Mouse (Mus musculus) limb, embryonic 14.5 days (tissue): ENCODE measurements around the gene Epb42. TPM values are rescaled to one million over a fixed set of nuclear protein-coding genes. Genes with fewer than 3 reads are reported as not detected.

ENCODE experiments used
- ATAC-seq: fragments of 200-750 bp; cut with Nextera tagmentation; 2 replicates; pipeline ENCODE4 v1.8.0; 2017; ENCODE audit warnings: low read depth, moderate number of reproducible peaks, moderate TSS enrichment; ENCODE audit not compliant: low FRiP score
- DNase-seq: peaks from one replicate; pipeline ENCODE4 v3.0.0-alpha.2; 2015; ENCODE audit warnings: low spot score
- H3K27ac ChIP-seq: fragments of 300-500 bp; sonication (generic); replicated peaks from 2 replicates; pipeline ENCODE4 v1.5.1; 2014; ENCODE audit warnings: low read depth, mild to moderate bottlenecking, low read length, moderate library complexity, mixed read lengths
- H3K27me3 ChIP-seq: fragments of 300-500 bp; sonication (generic); 2 replicates; pipeline ENCODE4 v1.6.1; 2014; ENCODE audit warnings: low read length, mixed read lengths; ENCODE audit not compliant: control insufficient read depth, insufficient read depth
- H3K36me3 ChIP-seq: fragments of 300-500 bp; sonication (generic); 2 replicates; pipeline ENCODE4 v1.6.1; 2014; ENCODE audit warnings: mild to moderate bottlenecking, low read length, moderate library complexity, mixed read lengths; ENCODE audit not compliant: control insufficient read depth, insufficient read depth
- H3K4me1 ChIP-seq: fragments of 300-500 bp; sonication (generic); 2 replicates; pipeline ENCODE4 v1.6.1; 2014; ENCODE audit warnings: antibody characterized with exemption, low read length, mixed read lengths; ENCODE audit not compliant: control insufficient read depth, insufficient read depth
- H3K4me2 ChIP-seq: fragments of 300-500 bp; sonication (generic); replicated peaks from 2 replicates; pipeline ENCODE4 v1.6.1; 2014; ENCODE audit warnings: low read depth, mild to moderate bottlenecking, low read length, moderate library complexity; ENCODE audit not compliant: severe bottlenecking
- H3K4me3 ChIP-seq: fragments of 300-500 bp; sonication (generic); replicated peaks from 2 replicates; pipeline ENCODE4 v1.5.1; 2014; ENCODE audit warnings: low read length
- H3K9ac ChIP-seq: fragments of 300-500 bp; sonication (generic); 2 replicates; pipeline ENCODE4 v1.6.1; 2014; ENCODE audit warnings: mild to moderate bottlenecking, low read depth, low read length, moderate library complexity; ENCODE audit not compliant: severe bottlenecking
- H3K9me3 ChIP-seq: fragments of 300-500 bp; sonication (generic); 2 replicates; pipeline ENCODE4 v1.6.1; 2016; ENCODE audit warnings: low read length; ENCODE audit not compliant: control insufficient read depth
- POLR2A ChIP-seq: fragments of 200-500 bp; IDR thresholded peaks from 2 replicates; pipeline ENCODE4 v1.8.0; 2012; ENCODE audit warnings: inconsistent platforms, mild to moderate bottlenecking, moderate library complexity, borderline replicate concordance; ENCODE audit not compliant: insufficient read depth, insufficient read length; ENCODE audit errors: extremely low read depth
- WGBS: fragments of 180-500 bp; shearing (Covaris S2); extraction: QIAGEN DNeasy Blood & Tissue Kit; methylation state at CpG from one replicate; pipeline ENCODE4 v1.1.7; 2014; 5-methylcytosine and 5-hydroxymethylcytosine counted together
- polyA plus RNA-seq, 2 experiments: library from polyadenylated mRNA; depleted of rRNA in 1 of 2; stranded (reverse) in 1 of 2; unstranded in 1 of 2; fragments of >200 nt; fragmentation: Nextera tagmentation in 1 of 2; extraction: Ambion mirVana in 1 of 2; gene quantifications; 2 replicates each; pipeline versions ENCODE4 v1.2.1 to v1.2.3; 2012 to 2014

The Epb42 gene
- polyA plus RNA-seq, 2 experiments, result 0.38 to 0.98 TPM

DNA sequence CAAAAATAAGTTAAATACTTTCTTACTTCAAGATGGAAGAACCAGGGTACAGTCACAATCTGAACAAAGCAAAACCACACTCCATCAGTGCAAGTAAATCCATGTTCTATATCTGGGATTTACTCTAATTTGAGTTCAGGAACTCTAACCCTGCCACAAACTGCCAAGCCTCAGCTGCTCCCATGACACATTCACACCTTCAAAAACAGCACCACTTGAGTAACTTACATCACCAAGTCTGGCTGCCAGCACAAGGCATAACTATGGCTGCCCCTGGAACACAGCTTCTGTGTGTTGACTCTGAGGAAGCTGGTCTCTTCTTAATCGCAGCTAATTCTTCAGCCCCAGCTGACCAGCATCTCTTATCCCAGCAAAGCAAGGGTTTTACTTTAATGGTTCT is 19.7 kb downstream of the Epb42 start:
- no peaks in the 10 kb centered on the region for H3K27me3 ChIP-seq
- no peak overlapping the region for H3K27ac ChIP-seq
- ATAC-seq, result no peak

GRCm38 (mm10) chr2:121016226-121016625 is 20.6 kb downstream of the Epb42 start:
- H3K4me2 ChIP-seq, result no peak overlapping the region
- ATAC-seq (no peak), DNase-seq (no peak)
- H3K9ac ChIP-seq, result no peak overlapping the region
- no peak overlapping the region for H3K4me3 ChIP-seq
- no peaks in the 10 kb centered on the region for H3K27me3 ChIP-seq
- no peaks in the 10 kb centered on the region for H3K4me1 ChIP-seq
- no peak overlapping the region for H3K27ac ChIP-seq
- H3K36me3 ChIP-seq, result peaks cover 42% of the 10 kb centered on the region
- H3K9me3 ChIP-seq, result 0 out of 2 replicates have a peak, but pooled peaks cover 3% of the 10 kb centered on the region
- TF ChIP-seq POLR2A, result no peak
- 91% methylated on average over 9 of the region's 9 CpGs for WGBS

More for the DNA sequence above, 19.7 kb downstream of the Epb42 start:
- 0 out of 2 replicates have a peak, but pooled peaks cover 3% of the 10 kb centered on the region for H3K9me3 ChIP-seq
- no peaks in the 10 kb centered on the region for H3K4me1 ChIP-seq
- H3K4me2 ChIP-seq, result no peak overlapping the region
- H3K9ac ChIP-seq, result no peak overlapping the region
- peaks cover 38% of the 10 kb centered on the region for H3K36me3 ChIP-seq
- no peak for DNase-seq
- WGBS, result 88% methylated on average over 1 of the region's 1 CpGs
- H3K4me3 ChIP-seq, result no peak overlapping the region
- TF ChIP-seq POLR2A, result no peak

GRCm38 (mm10) chr2:121015507-121015906 is 21.4 kb downstream of the Epb42 start:
- no peaks in the 10 kb centered on the region for H3K27me3 ChIP-seq
- no peak overlapping the region for H3K9ac ChIP-seq
- no peak for ATAC-seq
- H3K9me3 ChIP-seq, result 0 out of 2 replicates have a peak, but pooled peaks cover 3% of the 10 kb centered on the region
- peaks cover 42% of the 10 kb centered on the region for H3K36me3 ChIP-seq
- H3K4me2 ChIP-seq, result no peak overlapping the region
- H3K27ac ChIP-seq, result no peak overlapping the region
- no peak for TF ChIP-seq POLR2A
- WGBS, result 83% methylated on average over 2 of the region's 2 CpGs
- no peak for DNase-seq
- no peaks in the 10 kb centered on the region for H3K4me1 ChIP-seq
- no peak overlapping the region for H3K4me3 ChIP-seq

- ATAC-seq (no peak), DNase-seq (no peak)
- TF ChIP-seq POLR2A, result no peak
- H3K9ac ChIP-seq, result no peak overlapping the region
- no peaks in the 10 kb centered on the region for H3K27me3 ChIP-seq
- H3K27ac ChIP-seq, result no peak overlapping the region
- H3K4me3 ChIP-seq, result no peak overlapping the region
- H3K9me3 ChIP-seq, result 0 out of 2 replicates have a peak, but pooled peaks cover under 1% of the 10 kb centered on the region
- 90% methylated on average over 9 of the region's 9 CpGs for WGBS
- H3K4me2 ChIP-seq, result no peak overlapping the region
- peaks cover 38% of the 10 kb centered on the region for H3K36me3 ChIP-seq
- peaks cover 7% of the 10 kb centered on the region for H3K4me1 ChIP-seq
These were observed 24.2 kb downstream of the Epb42 start for GRCm38 (mm10) chr2:121012676-121013075.

DNA sequence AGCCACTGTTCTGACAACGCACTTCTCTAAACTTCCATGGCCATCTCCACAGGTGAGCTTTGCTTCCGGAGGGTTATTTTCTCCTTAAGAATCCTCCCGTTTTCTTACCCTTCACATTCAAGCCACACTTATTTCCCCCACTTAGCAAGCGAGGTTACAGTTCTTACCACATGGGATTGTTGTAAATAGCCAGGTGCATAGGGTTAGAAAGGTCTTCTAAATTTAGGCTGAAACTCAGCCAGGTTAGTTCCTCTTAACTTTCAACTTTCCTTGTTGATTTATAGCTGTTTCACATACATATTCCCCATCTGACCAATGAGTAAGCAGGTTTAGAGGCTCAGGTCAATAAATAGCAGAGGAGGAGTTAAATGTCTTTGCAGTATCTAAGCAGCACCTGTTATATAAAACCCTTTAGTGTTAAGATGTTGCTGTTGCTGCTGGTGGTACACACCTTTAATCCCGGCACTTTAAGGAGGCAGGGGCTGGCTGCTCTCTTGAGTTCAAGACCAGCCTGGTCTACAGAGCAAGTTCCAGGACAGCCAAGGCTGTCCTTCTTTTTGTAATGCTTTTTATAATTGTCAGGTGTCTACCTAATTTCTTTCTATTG is 27.7 kb downstream of the Epb42 start:
- peaks cover 18% of the 10 kb centered on the region for H3K36me3 ChIP-seq
- peak overlapping the region; percentile 88 for H3K4me2 ChIP-seq
- peak overlapping the region; percentile 67 for H3K4me3 ChIP-seq
- H3K4me1 ChIP-seq, result peaks cover 7% of the 10 kb centered on the region
- TF ChIP-seq POLR2A, result no peak
- ATAC-seq (no peak), DNase-seq (no peak)
- H3K9me3 ChIP-seq, result no peaks in the 10 kb centered on the region
- WGBS, result 25% methylated on average over 5 of the region's 5 CpGs
- no peak overlapping the region for H3K27ac ChIP-seq
- peak overlapping the region; percentile 67 for H3K9ac ChIP-seq
- no peaks in the 10 kb centered on the region for H3K27me3 ChIP-seq
